Mouse (Mus musculus) lung, postnatal 36 days (tissue): ENCODE results near the gene Gm20425.

Source experiments
- DNase-seq: peaks from one replicate; pipeline ENCODE4 v3.0.0; 2022; ENCODE audit warnings: mixed read lengths

The Gm20425 gene

DNA sequence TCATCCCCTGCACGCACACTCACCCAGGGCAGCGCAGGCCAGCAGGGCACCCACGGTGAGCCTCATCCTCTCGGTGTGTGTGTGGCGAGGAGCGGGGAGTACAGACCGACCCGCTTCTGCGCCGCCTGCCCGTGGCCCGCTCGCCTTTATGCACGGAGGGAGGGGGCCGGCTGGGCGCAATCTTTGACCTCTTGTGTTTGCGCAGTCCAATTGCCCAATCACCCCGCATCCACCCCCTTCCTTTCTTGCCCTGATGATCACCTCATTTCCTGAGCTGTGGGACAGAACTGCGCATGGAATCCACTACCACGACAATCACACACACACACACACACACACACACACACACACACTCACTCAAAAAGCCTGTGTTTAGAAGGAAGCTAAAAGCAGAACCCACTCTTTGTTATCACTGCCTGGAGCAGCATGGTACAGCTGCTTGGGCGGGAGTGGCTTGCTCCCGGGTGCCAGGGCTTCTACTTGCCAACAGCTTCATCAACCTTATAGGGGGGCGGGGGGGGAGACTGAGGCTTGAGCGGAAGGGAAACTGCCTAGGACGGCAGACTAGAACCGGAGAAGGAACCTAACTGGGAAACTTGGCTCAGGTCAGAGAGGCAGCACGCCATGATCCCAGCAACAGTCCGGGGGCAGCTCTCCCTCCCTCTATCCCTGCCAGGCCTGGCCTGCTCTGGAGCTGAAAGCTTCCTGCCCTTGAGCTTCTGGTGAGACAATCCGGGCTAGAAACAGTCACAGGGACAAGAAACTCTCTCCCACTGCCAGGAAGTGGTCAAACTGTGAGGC is at the start of gene Gm20425, which contains the start of gene Trf:
Gene Gm20425 (minus strand): TSS at position 157 of the 801 bp plus-strand sequence.
Gene Trf (minus strand): TSS at position 294 of the 801 bp plus-strand sequence.
- peak; percentile 89 for DNase-seq

GRCm38 (mm10) chr9:103276876-103277275 is 46.8 kb upstream of the Gm20425 start:
- DNase-seq, result no peak

- DNase-seq, result no peak
Observed at GRCm38 (mm10) chr9:103275676-103276075, 45.6 kb upstream of the Gm20425 start.

DNA sequence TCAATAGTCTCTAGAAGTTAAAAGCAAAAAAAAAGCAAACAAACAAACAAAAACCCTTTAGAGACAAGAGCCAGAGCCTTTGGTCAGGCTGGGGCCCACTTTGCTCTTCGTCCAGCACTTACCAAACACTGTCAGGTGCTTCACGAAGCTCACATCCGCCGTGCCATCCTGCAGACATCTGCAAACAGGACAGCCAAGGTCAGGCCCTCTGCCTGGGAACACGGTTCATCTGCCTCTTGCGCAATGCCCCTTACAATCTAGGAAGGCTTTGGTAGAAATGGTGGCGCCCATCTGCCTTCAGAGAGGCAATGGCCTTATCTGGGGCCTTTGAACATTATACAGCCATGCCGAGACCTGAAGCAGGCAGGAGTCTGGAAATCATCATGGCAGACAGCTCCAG is 44.7 kb upstream of the Gm20425 start:
- no peak for DNase-seq

DNA sequence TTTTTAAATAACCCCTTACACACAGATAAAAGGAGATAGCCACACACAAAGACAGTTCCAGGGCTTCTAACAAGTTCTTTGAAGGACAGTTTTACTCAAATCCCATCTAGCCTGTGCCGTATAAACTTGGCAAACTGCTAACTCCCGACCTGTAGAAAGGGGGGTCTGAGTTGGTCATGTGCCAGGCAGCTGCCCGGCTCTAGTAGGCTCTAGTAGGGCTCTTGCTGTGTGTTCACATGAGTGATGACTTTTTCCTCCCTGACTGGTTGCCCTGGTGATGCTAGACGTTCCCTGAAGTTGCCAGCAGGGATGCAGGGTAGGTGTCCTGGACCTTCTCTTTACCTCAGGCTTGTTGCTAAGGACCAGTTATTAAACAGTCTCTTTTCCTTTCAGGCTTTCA is 41.0 kb upstream of the Gm20425 start:
- DNase-seq, result no peak

GRCm38 (mm10) chr9:103265778-103266177 is 35.7 kb upstream of the Gm20425 start:
- DNase-seq, result no peak

DNA sequence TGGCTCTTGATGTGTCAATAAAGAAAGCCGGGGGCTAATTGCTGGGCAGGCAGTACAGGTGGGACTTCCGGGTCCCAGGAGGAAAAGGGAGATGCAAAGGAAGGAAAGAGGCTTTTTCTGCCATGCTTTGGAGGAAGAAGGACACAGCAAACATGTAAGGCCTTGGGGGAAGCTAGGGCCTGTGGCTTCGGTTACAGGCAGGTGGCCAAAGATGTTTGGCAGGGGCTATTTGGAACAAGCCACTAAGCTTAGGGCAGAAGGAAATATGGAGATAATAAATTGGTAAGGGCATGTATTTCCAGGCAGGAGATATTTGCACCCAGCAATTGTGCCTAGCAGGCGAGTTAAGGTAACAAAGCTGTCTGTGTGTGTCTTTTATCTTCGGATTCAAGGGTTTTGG is 22.8 kb upstream of the Gm20425 start:
- no peak for DNase-seq

DNA sequence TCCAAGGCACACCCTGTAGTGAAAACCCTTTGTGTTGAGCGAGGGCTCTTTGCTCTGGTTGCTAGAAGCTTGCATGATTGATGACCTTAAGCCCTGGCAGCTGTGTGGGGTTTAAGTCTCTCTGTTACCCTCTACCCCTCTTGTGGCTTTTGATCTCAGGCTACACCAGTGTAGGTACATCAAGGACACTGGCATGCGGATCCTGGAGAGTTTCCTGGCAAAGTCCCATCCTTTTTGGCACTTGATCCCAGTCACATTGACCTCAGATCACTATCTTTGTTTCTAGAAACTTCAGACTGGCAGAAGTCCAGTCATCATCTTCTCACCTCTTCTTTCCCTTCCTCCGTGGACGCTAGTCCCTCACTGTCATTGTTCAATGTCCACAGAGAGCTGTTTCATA is 18.5 kb upstream of the Gm20425 start:
- no peak for DNase-seq

DNA sequence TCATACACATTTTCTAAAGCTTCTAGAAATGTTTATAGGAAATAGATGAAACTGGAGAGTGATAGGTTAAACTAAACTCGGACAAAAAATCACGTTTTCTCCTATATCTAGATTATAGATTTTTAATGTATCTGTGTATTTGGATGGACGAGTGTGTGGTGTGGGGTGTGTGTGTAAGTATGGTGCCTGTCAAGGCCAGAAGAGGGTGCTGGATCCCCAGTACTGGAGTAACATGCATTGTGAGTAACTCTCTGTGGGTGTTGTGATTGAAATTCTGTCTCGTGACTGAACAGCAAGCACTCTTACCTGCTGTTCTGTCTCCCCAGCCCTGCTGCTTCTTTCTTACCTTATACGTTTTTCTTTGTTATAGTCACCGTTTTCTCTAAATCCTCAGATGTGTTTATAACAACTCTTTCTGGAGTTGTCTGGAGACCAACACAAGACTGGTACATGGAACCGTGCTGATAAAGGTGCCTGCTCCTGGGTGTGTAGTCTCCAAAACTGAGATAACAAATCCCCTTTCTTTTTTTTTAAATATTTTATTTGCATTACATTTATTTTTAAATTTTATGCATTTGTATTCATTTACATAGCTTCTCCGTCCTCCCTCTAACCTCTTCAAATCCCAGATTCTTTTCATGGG is 16.5 kb upstream of the Gm20425 start:
- DNase-seq, result no peak

DNA sequence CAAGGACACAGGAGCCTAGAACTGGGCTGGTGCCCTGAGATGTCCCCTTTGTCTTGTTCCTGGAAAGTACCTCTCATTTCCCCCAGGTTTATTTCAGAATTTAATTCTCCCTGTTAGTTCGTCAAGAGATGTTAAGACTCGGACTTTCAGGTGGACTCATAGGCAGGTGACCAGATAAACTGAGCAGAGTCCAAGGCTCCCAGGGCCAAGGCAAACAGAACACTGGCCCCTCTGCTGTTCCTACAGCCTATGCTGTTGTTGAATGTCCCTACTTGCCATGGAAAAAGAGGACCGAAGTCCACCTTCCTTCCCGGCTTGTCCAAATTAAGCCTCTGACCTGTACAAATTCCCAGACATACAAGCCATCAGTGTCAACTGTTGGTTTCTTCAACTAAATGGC is 13.5 kb upstream of the Gm20425 start:
- DNase-seq, result no peak

GRCm38 (mm10) chr9:103241206-103241605 is 11.1 kb upstream of the Gm20425 start:
- no peak for DNase-seq

DNA sequence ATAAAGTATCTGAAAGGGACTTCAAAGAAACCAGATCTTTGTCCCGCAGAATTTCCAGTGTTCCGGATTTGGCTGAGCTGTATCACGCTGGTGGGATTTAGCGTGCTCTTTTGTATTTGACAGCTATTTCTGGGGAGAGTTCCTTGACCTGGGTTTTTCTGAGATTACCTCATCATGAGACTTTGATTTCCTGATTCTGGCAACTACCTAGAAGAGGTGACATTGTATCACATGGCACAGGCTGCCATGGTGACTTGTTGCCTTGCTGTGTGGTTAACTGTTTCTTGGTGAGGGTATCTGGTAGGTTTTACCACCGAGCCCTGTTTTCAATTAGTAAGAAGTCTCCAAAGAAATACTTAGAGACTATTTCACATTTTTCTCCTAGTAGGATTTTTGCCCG is 9.4 kb upstream of the Gm20425 start:
- DNase-seq, result no peak

DNA sequence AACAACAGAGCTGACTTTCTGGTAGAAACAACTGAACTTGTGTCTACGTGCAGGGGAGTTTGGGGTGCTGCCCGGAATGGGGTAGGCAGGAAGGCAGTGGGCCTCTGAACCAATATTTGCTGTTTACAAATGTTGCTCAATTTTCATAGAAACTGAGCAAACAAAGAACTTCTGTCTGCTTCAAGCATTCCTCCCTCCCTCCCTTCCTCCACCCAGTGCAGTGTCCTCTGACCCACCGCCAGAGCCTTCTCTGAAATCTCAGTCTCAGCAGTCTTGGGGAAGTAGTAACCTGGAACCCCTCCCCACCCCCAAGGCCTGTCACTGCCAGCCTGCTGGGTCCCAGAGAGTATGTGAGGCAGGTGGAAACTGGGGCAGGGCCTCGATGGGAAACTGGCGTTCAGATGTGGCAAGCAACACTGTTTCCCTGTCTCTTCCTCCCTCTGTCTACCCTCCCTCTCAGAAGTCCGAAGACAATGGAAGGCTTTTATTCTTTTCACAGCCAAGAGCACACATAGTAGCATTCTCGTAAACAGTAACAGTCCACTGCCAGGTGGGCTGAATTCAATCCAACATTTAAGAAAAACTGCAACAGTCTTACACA is 4.6 kb upstream of the Gm20425 start:
- peak; percentile 68 for DNase-seq

- DNase-seq, result peak; percentile 63
Observed at GRCm38 (mm10) chr9:103234059-103234458, 4.0 kb upstream of the Gm20425 start.

DNA sequence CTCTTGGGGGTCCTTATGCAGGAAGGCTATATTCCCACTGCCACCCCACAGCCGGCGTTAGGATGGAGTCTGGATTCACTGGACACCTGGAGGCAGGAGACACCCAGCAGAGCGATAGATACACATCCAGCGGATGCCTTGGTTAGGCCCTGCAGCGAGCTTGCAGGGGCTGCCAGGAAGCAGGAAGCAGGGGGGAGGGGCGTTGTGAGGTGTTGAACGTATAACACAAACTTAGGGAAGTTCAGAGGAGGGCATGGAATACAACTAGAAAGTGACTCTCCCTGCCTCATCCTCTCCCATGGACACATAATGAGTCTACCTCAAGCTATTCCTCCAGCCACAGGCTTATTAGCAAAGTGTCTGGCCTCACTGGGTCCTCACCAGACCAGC is 2.9 kb upstream of the Gm20425 start:
- DNase-seq, result peak; percentile 40

DNA sequence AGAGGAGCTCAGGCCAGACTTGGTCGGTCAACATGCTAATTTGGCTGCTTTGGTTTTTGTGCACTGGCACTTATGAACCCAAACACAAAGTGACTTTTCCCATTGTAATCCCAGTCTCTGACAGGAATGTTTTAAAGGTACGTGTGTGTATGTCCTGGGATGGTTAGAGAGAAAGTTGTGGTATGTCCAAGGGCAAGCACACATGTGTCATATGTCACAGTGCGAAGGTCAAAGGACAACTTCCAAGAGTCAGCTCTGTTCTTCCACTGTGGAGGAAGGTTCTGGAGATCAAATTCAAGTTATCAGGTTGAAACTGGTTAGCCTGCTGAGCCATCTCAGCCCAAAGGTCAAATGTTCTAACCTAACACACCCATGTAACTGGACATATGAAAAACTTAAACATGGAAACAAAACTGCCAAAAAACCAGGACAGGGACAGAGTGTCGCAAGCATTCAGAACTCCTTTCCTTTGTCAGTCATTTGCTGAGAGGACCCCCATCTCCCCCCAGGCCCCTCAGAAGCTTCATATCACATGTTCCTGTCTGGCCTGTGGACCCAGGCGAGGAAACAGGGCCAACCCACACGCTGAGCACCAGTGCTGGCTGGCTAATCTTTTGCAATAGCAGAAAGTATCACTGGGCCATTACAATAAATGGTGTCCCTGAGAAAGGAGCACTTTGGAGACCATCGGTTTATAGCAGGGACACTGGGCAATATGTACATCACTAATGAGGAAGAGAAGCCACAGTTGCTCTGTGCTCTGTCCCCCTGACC is 2.3 kb upstream of the Gm20425 start:
- no peak for DNase-seq

DNA sequence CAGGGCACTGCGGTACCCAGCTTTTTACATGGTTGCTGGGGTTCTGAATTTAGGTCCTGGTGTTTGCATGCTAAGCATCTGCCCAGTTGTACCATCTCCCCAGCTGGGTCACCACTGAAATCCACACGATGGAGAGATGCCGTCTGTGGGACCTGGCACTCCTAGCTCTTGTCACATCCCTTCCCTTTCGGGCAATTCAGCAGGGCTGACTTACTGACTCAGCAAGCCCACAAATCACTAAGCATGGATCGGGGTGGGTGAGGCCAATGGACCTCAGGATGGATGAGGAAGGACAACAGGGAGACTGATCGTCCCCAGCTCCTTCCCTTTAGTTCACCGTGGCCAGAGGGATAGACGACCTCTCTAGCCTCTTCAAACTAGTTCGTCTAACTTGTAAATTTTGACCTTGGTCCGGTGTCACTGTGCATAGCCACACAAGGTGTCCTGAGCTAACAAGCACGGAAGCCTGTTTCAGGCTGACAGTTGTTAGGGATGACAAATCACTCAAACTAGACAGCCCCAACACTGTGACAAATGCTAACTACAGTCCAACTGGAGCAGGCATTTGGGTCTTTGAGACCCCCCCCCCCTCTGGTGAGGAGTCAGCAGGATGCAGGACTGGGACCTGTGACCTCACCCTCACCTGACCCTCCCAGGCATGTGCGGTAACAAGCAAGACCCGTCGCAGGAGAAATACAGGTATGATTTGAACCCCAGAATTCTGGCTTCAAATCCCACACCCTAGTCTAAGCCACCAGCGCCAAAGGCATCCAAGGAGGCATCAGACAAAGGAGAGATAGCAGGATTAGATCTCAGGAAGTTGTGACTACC is 855 bp downstream of the Gm20425 start:
- no peak for DNase-seq

DNA sequence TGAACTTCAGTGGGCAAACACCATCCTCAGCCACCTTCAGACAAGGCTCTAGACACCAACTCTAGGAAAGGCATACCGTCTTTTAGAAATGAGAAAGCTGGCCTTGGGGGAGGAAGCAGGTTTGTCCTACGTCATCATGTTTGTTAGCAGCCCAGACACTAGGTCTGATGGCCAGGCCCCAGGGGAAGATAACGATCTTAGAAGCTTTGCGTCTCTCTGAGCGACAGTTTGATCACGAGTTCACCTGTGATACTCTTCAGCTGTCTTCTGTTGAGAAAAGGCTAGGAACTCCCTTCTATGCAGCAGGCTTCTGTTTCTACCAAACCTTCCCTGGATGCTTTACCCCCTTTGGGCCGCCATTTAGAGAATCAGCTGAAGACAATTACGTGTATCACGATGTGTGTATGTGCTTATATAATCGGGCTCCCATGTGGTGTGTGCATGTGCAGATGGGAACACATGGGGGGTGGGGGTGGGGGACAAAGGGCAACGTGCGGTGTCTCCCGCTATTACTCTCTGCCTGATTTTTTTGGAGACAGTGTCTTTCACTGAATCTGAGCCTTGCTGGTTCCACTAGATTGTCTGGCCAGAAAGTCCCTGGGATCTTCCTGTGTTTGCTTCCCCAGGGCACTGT is 1.6 kb downstream of the Gm20425 start:
- no peak for DNase-seq

DNA sequence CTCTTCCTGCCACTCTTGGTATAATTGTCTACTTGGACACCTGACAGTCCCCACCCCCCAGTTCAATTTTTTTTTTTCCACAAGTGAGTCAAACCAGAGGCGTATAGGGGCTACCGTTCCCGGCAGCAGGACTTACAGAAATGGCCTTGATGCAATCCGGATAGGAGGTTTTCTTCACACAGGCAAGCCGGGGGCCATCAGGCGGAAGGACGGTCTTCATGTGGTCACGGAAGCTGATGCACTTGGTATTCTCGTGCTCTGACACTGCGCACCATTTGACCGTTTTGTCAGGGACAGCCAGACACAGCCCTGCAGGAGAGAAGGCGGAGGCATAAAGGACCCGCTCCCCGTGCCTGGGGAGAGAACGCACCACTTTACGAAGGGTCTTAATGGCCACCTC is 2.3 kb downstream of the Gm20425 start:
- DNase-seq, result no peak

DNA sequence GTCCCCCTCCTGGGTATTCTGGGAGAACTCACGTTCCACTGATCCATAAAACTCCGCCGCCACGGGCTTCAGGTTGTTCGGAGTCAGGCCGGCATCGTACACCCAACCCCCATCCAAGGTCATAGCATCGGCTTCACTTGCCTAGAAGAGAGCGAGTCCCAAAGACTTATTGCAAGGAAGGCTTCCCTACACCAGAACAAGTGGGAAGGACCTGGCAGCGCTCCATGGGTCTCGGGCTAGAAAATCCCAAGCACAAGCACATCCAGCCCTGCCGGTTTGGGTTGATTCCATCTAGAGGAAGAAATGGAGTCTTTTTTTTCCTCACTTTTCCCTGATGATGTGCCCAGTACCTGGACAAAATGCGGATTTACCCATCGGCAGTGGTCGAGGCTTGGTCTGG is 3.3 kb downstream of the Gm20425 start:
- DNase-seq, result peak; percentile 39

DNA sequence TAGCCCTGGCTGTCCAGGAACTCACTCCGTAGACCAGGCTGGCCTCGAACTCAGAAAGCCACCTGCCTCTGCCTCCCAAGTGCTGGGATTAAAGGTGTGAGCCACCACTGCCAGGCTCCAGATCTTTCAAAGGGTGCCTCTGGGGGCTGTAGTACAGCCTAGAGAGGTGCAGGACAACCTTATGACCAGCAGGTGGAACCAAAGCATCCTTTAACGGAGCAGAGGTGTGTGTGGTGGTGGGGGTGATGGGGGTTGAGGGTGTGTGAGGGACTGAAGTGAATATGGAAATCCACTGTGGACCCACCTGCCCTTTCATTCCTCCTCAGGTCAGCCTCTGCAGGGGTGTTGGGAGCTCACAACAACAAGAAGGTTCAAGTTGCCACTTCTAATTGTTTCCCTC is 4.6 kb downstream of the Gm20425 start:
- DNase-seq, result peak; percentile 52

- DNase-seq, result no peak
Observed at GRCm38 (mm10) chr9:103224721-103225120, 5.4 kb downstream of the Gm20425 start.
